Mouse (Mus musculus) ES-Bruce4 (cell line): ENCODE measurements around the gene Mapkapk3. TPM values are rescaled to one million over a fixed set of nuclear protein-coding genes. Genes with fewer than 3 reads are reported as not detected.

Source experiments
- H3K27ac ChIP-seq: 2 replicates; pipeline ENCODE4 v1.5.1; 2012; ENCODE audit warnings: low read length, inconsistent platforms; ENCODE audit not compliant: insufficient read depth
- H3K27me3 ChIP-seq: 2 replicates; pipeline ENCODE4 v1.6.1; 2012; ENCODE audit warnings: mild to moderate bottlenecking, low read length, inconsistent platforms; ENCODE audit not compliant: control insufficient read depth, poor library complexity, insufficient read depth, severe bottlenecking
- H3K36me3 ChIP-seq: 2 replicates; pipeline ENCODE4 v1.6.1; 2012; ENCODE audit warnings: inconsistent platforms, mild to moderate bottlenecking, low read length, moderate library complexity; ENCODE audit not compliant: control insufficient read depth, poor library complexity, insufficient read depth, severe bottlenecking
- H3K4me1 ChIP-seq: one replicate; pipeline ENCODE4 v1.8.1; 2011; ENCODE audit warnings: low read length; ENCODE audit not compliant: control insufficient read depth, insufficient read depth
- H3K4me3 ChIP-seq: 2 replicates; pipeline ENCODE4 v1.5.1; 2011; ENCODE audit warnings: low read depth, mild to moderate bottlenecking, low read length
- H3K9ac ChIP-seq: 2 replicates; pipeline ENCODE4 v1.6.1; 2012; ENCODE audit warnings: low read depth, mild to moderate bottlenecking, inconsistent platforms; ENCODE audit not compliant: poor library complexity, severe bottlenecking
- H3K9me3 ChIP-seq: replicated peaks from 2 replicates; pipeline ENCODE4 v1.6.1; 2012; ENCODE audit warnings: mild to moderate bottlenecking, low read length, inconsistent platforms; ENCODE audit not compliant: control insufficient read depth, poor library complexity, insufficient read depth, severe bottlenecking
- CTCF ChIP-seq: IDR thresholded peaks from one replicate; pipeline ENCODE4 v1.8.1; 2011; ENCODE audit warnings: low read depth, low read length
- EP300 ChIP-seq: IDR thresholded peaks from 2 replicates; pipeline ENCODE4 v1.6.1; 2011; ENCODE audit warnings: low read depth, low read length; ENCODE audit not compliant: insufficient read depth
- POLR2A ChIP-seq: IDR thresholded peaks from one replicate; pipeline ENCODE4 v1.8.1; 2011; ENCODE audit warnings: low read length; ENCODE audit not compliant: insufficient read depth
- polyA plus RNA-seq: library from polyadenylated mRNA; stranded (reverse); fragments of >200 nt; gene quantifications from 2 replicates; pipeline ENCODE4 v1.2.4, GENCODE M21; 2011; ENCODE audit warnings: low read depth; ENCODE audit not compliant: missing spikeins, insufficient read depth, insufficient read length

Gene Mapkapk3
- polyA plus RNA-seq, 1 experiment, result 71.8 TPM

DNA sequence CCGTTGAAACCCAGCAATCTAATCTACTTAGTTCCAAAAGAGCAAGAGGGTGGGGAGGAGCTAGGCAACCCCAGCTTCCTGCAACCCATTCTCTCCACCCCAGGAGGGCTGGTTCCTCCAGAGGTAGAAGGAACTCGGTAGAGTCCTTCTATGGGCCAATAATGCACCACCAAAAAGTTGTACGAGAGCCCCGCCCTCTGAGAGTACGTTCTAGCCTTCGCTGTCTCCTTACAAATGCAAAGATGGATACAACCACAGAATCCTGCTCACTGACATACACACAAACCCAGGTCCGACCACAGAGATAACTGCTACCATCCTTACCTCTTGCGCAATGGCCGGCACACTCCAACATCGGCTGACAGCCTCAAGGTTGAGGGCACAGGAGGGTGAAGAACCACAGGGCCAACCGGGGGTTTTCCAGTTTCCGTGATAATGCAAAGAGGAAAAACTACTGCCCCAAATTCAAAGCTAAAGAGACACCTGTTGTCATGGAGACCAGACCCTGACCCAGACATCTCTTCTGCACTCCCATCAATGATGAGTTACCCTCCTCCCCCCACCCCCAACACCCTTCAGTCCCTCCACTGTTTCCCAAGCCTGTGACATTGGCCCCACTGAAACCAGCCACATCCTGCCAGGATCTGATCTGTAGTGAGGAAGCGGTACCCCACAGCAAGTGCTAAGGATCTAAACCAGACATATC lies 9.2 kb downstream of the Mapkapk3 start:
- no peaks in the 10 kb centered on the region for H3K9me3 ChIP-seq
- peaks cover 12% of the 10 kb centered on the region for H3K4me1 ChIP-seq
- TF ChIP-seq CTCF, result no peak
- no peak for TF ChIP-seq EP300
- TF ChIP-seq POLR2A, result no peak
- no peaks in the 10 kb centered on the region for H3K36me3 ChIP-seq
- peak overlapping the region; percentile 31 for H3K4me3 ChIP-seq
- H3K27ac ChIP-seq, result peak overlapping the region; percentile 93
- no peak overlapping the region for H3K9ac ChIP-seq
- H3K27me3 ChIP-seq, result no peaks in the 10 kb centered on the region

- Histone ChIP-seq H3K4me3 (peak overlapping the region; percentile 31), H3K27me3 (no peaks in the 10 kb centered on the region), H3K36me3 (no peaks in the 10 kb centered on the region), H3K9ac (no peak overlapping the region), H3K27ac (peak overlapping the region; percentile 93), H3K4me1 (peaks cover 9% of the 10 kb centered on the region), H3K9me3 (no peaks in the 10 kb centered on the region)
- no peak; the same call in 1 of the 2 replicates for TF ChIP-seq EP300
- no peak for TF ChIP-seq POLR2A
Measured at GRCm38 (mm10) chr9:107279378-107280321, 10.0 kb downstream of the Mapkapk3 start.

- Histone ChIP-seq H3K27ac (peak overlapping the region; percentile 93), H3K4me1 (peaks cover 9% of the 10 kb centered on the region), H3K9ac (no peak overlapping the region), H3K27me3 (no peaks in the 10 kb centered on the region), H3K36me3 (no peaks in the 10 kb centered on the region), H3K4me3 (no peak overlapping the region), H3K9me3 (no peaks in the 10 kb centered on the region)
- TF ChIP-seq EP300 (no peak), CTCF (no peak), POLR2A (no peak)
Measured at GRCm38 (mm10) chr9:107278527-107279377, 10.9 kb downstream of the Mapkapk3 start.

DNA sequence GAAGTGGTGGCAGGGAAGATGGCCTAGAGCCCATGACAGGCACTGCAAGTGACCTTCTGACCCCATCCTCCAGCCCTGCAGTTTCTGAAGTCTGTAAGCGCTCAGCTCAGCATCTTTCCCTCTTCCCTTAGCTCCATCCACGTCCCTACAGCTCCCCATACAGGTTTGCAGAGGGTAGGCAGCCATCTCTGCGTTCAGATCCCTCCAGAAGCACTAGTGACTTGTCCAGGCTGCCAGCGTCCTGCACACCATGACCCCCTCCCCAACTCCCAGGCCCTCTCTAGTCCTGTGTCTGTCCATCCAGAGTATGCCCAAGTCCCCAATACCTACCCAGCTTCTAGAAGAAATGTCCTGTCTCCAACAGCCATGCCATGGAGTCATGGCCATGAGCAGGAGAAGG lies 11.6 kb downstream of the Mapkapk3 start:
- TF ChIP-seq CTCF, result no peak
- TF ChIP-seq POLR2A, result no peak
- TF ChIP-seq EP300, result no peak

DNA sequence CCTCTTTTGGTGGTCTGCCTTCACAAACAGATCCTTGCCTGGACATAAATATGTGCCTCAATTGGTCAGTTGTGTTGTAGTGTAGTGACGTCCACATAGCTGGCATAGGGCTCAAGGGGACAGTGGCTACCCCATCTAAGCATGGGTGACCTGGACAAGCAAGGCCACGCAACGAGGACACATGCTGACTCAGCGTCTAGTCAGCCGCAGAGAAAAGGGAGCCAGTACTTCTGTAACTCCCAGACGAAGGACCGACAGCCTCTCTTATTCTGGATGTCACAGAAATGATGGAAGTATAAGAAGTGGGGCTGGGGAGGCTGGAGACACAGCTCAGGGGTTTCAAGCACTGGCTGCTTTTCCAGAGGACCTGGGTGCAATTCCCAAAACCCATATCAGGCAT lies 12.1 kb downstream of the Mapkapk3 start:
- H3K9ac ChIP-seq, result no peak overlapping the region
- H3K36me3 ChIP-seq, result no peaks in the 10 kb centered on the region
- TF ChIP-seq EP300 (no peak), CTCF (no peak), POLR2A (no peak)
- H3K9me3 ChIP-seq, result no peaks in the 10 kb centered on the region
- no peak overlapping the region for H3K4me3 ChIP-seq
- peaks cover 9% of the 10 kb centered on the region for H3K4me1 ChIP-seq
- no peak overlapping the region for H3K27ac ChIP-seq
- no peaks in the 10 kb centered on the region for H3K27me3 ChIP-seq

More for the DNA sequence above, 11.6 kb downstream of the Mapkapk3 start:
- no peaks in the 10 kb centered on the region for H3K27me3 ChIP-seq
- peaks cover 9% of the 10 kb centered on the region for H3K4me1 ChIP-seq
- no peaks in the 10 kb centered on the region for H3K9me3 ChIP-seq
- no peak overlapping the region for H3K9ac ChIP-seq
- no peak overlapping the region for H3K4me3 ChIP-seq
- no peaks in the 10 kb centered on the region for H3K36me3 ChIP-seq
- no peak overlapping the region for H3K27ac ChIP-seq
